Mouse (Mus musculus) urinary bladder, postnatal 36 days (tissue): ENCODE results near the gene Mthfd2.
"Not testable (repeated sequence)": the region's sequence is repeated elsewhere in the genome, so short reads cannot be mapped to it uniquely, and the experiment has no call there.

Experiments
- DNase-seq, 2 experiments: peaks; one replicate each; pipeline ENCODE4 v3.0.0; 2022; ENCODE audit warnings: low spot score in 2 of 2, mixed read lengths in 1 of 2

Mthfd2 gene

DNA sequence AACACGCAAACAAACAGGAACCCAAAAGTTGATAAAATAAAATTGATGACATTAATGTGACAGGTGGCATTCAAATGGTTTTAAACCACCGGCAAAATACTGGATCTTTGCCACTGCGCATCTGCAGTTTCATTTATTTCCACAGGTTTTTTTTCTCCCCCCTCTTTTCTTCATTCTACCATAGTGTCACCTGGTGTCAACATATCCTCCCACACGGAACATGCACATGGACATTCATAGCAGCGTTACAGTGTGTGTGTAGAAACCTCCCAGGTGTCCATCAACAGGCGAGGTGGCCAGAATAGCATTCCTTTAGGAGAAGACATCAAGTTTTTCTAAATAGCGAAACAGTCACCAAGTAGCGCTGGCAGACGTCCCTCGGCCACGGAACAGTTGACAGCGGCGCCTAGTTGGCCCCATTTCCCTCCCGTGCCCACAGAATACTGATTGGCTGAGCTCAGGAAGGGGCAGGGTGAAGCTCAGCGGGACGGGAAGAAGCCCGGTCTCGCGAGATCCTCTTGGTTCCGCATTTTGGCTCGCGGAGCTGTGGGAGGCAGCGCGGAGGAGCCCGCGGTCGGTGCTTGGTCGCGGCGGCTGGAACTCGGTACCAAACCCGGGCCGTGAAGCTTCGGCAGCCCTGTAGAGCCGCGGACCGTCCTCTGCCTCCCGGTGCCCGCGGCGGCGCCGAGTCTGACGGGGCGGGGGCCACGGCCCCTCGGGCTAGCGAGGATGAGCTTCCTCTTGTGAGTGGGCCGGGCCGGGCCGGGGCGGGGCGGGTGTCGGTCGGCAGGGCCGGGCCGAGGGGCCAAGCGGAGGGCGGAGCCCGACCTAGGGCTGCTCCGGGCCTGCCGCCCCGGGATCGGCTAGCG, at the start of gene Mthfd2, which contains the start of gene Mob1a:
Gene Mthfd2 (minus strand): TSS at position 384 of the 869 bp plus-strand sequence.
Gene Mob1a (plus strand): TSS at position 492 of the 869 bp plus-strand sequence.
- peak; percentile 92 to 93 for DNase-seq

DNA sequence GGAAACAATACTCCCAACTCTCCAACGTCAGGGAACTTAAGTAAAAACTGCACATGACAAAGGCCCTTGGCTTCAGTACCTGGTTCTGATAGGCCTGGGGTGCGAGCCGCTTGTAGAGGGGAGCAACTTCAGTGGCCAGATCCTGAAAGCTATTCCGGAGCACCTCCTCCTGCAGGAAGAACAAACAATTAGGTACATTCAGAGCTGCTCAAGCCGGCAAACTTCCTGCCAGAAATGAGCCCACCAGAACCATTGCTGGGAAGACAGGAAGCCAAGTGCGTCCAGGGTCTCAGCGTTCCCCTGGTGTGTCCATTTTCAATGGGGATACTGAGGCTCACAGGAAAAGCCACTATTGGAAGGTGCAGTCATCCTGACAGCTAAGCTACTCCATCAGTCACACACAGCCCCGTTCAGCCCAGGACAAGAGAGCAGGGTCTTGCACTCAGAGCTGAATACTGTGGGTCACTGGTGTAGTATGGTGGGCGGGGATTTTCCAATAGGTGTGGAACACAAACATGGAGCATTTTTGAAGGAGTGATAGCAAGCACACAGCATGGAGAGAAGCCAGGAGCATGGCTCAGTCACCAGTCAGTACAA, 48.1 kb upstream of the Mthfd2 start:
- DNase-seq, result no peak

DNA sequence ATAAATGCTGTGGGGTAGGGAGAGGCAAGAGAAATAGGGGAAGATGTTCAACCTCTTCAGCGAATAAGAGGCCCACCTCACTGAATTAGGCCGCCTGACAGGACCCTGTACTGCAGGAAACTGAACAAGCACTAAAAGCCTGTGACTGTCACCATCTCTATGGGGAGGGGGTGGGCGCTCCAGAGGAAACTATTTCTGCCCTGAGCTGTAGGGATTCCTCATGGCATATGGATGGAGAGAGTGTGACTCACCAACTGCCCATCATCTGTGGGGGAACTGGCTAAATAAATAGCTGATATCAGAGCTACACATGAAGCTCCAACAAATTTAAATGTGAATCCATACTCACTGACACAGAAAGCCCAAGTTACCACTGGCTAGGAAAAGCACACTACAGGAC, 45.6 kb upstream of the Mthfd2 start:
- DNase-seq, result no peak

DNA sequence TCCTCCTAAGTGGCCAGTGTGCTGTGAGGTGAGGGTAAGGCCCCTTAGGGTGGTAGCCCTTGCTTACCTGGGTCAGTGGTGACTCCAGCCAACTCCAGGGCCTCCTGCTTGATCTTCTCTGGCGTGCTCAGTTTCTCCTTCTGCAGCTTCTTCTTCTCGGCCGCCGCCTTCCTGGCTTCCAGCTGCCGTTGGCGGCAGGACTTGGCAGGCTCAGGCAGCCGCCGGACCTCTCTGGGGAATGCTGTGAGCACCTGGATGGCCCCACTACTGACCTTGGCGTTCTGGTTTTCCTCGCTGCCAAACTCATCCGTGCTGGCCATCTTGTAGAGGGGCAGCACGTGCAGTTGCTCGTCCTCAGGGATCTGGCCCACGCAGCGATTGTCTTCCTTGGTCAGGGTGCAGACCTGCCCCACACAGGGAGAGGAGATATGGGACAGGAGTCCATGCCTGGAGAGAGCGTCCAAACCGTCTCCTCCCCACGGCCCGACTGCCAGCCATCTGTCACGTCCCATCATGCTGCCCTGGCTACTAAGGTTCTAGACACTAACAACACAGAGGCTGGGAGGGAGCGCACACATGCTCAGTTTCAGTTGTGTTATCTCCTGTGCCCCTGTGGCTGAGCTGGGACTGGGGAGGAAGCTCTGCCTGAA, 44.7 kb upstream of the Mthfd2 start:
- DNase-seq, result no peak

DNA sequence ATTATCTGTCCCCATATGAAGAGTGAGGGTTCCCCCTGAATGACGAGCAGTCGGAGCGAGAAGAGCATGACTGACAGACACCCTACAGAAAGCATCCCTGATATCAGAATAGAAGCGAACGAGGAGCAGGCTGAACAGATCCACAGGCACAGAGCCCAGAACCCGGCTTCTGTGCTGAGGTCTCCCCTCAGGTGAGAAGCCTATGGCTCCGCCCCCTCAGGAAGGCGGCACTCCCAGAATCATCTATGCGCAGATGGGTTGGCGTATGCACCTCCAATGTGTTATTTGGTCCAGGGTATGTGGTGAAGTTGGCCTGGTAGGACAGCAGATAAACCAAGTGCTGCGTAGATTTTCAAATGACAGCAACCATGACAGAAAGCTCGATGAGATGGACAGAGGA, 37.4 kb upstream of the Mthfd2 start:
- no peak for DNase-seq

DNA sequence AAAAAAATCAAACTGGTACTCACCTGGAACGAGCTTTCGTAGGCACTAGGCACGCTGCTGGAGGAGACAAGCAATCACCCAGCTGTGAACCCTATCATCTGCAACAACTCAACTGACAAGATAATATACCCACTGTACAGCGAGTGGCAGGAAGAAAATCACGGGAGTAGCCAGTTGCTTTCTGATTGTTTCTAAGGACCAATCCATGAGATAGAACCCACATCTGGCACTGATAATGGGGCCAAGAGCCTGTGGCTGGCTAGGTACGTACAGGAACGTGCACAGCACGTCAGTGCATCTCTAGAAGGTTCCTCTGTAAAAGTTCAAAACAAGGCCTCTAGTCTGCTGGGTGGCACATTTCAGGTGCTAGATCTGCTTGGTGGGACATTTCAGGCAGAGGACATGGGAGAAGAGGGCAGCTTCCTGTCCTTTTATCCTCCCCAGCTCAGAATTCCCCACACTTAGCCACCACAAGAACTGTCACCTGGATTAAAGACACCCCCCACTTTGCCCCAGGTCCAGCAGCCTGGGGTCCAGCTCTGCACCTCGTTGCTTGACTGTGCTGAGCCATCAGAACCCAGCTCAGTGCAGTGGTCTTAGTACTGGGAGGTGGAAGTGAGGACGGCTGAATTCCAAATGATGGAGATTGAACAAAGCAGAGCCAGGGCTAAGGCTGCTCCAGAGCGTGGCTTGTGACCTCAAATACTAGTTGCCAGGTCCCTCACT, 36.0 kb upstream of the Mthfd2 start:
- DNase-seq, result no peak

DNA sequence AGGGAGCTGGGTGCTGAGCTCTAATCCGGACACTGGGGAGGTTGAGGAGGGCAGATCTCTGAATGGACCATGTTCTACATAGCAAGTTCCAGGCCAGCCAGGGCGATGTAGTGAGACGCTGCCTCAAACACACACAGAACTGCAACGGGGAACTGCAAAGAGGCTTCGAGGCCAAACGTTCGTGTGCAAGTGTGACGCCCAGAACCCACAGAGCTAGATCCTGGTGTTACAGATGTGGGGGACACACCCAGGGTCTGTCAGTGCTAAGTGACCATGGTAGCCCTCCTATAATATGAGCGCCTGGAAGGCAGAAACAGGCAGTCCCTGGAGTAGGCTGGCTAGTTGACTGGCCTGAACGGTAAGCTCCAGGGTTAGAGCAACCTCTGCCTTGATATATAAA, 31.7 kb upstream of the Mthfd2 start:
- no peak for DNase-seq

DNA sequence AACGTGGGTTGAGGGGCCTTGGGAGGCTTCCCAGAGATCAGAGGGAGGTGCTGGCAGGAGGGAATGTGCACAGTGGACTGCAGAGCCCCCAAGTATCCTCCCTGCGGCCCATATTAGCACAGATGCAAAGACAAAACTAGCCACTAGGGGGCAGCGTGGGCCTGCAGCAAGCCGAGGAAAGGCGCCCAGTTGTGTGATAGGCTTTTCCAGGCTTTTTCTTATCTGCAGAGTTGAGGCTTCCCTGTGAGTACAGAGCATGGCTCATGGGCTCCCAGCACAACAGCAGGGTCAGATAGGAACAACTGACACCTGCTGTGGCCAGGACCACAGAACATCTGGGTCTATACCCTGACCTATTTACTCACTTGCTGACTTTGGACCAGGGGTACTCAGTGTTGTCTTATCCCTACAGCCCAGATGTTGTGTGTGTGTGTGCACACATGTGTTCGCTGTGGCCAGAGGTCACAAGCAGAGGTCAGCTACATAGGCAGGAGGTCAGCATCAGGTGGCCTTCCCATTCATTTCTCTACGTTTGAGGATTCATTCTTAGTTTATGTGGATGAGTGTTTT, 30.9 kb upstream of the Mthfd2 start:
- DNase-seq, result peak; percentile 79

DNA sequence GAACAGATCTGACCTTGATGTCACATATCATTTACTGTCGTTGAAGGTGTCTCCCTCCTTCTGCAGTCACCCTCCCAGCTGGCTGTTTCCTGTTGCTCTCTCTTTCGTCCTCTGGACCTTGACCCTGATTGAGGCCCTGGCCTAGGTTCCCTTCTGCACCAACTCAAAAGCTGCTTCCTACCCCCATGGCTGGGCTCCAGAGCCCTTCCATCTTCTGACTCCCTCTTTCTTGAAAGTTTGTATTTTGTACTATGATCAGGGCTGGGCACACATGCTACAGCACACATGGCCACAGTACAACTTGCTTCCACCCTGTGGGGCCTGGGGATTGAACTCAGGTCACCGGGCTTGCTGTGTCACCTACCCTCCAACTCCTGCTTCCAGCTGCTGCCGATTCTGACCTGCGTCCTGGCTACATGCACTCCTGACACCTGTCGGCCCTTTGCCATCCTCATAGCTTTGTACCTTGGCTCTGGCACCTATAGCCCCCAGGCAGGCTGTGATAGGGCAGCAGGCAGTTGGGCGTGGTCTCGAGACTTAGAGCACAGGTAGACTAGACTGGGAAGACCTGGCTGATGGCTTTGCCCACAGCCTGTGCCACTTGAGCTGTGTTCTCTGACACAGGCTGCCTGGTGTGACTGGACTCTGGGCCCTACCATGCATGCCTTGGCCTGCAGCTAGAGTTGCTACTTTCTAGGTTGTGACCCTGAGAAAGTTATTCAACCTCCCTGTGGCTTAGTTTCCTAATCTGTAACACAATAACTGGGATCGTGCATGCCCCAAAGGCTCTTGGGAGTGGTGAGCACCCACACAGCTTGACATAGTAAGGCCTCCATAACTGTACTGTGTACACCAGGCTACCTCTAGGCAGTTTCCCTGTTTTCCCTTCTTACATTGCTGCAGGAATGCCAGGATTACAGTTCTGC, 29.4 kb upstream of the Mthfd2 start:
- no peak for DNase-seq

DNA sequence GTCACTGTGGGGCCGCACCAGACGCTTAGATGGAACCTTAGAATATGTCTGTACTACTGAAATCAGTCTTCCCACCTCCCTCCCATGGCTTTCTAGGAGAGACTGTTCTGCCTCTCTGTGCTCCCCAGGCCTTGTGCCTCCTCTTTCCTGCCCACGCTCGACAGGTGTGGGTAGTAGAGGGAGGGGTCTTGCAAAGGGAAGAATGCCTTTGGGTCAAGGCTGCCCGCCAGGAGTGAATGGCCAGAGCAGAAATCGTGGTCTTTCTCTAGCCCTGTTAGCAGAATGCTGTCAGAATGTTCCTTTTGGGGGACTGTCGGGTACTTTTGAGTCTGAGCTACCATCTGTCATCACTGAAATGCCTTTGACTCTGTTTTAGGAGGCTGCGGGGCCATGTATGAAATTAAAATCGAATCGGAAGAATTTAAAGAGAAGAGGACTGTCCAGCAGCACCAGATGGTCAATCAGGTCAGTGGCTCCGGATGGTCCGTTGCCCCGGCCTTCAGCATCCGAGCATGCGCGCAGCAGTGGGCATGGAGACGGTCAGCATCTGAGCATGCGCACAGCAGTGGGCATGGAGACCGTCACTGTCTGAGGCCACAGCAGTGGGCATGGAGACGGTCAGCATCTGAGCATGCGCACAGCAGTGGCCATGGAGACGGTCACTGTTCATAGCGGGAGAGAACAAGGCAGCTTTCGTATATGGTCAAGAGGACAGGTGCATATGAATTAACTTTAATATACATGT, 27.1 kb upstream of the Mthfd2 start:
- no peak for DNase-seq

DNA sequence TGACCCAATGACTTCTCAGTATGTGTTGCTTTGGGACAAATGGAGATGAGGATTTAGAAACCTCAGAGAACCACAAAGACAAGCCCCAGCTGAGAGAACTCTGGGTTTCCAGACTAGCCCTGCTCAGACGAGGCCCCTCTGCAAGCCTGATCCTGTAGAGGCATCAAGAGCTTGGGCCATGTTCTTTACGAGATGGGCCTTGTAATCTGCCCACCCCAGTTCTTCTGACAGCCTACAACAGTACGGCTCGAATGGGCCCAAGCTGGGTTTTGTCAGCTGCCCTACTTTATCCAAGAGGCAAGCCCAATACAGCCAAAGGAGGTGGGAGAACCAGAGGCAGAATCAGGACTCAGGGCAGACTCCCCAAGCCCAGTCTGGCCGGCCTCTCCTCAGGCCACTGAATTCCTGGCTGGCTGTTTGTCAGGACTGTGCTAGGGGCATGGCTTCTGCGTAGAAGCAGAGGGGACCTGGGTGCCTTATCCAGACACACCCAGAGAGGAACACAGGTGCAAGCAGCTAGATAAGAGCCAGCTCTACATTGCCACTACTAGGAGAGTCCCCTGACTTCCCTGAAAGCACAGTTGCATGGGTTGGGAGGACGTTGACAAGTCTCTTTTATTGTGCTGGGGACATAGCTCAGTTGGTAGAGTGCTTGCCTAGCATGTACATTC, 25.9 kb upstream of the Mthfd2 start:
- no peak for DNase-seq

DNA sequence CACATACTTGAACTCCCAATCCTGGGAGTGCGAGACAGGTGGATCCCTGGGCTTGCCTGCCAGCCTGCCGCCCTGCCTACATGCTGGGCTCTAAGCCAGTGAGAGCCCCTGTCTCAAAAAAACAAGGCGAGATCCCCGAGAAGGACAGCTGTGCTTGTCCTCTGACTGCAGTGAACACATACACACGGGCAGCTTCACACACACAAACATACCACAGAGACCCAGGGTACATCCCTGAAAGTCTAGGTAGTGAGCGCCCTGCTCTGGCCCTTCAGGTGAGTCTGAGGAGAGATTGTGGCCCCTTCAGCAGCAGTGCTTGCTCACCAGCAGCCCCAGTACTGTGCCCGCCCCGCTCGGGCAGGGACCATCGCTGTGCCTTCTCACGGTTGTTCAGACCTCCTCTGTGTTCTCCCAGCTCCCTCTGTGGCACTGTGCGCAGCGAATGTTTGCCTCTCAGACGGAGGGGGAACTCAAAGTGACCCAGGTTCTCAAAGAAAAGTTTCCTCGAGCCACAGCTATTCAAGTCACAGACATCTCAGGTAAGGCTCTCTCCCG, 25.2 kb upstream of the Mthfd2 start:
- no peak for DNase-seq

DNA sequence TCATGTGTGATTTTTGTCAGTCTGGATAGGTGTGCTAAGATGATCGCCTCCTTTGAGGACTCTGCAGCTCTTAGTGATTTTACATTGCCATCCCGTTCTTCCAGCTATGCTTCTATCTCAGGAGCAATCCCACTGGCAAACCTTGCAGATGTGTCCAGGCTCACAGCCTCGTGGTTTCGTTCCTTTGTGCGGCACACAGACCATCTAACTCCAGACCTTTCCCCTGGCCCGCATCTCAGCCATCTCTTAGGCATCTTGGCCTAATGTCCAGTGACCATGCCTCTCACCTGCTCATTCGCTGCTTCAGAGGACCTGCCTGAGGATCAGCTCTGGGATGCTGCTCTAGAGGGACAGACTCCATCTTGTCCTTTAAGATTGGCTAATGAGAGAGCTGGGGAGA, 24.5 kb upstream of the Mthfd2 start:
- no peak for DNase-seq

DNA sequence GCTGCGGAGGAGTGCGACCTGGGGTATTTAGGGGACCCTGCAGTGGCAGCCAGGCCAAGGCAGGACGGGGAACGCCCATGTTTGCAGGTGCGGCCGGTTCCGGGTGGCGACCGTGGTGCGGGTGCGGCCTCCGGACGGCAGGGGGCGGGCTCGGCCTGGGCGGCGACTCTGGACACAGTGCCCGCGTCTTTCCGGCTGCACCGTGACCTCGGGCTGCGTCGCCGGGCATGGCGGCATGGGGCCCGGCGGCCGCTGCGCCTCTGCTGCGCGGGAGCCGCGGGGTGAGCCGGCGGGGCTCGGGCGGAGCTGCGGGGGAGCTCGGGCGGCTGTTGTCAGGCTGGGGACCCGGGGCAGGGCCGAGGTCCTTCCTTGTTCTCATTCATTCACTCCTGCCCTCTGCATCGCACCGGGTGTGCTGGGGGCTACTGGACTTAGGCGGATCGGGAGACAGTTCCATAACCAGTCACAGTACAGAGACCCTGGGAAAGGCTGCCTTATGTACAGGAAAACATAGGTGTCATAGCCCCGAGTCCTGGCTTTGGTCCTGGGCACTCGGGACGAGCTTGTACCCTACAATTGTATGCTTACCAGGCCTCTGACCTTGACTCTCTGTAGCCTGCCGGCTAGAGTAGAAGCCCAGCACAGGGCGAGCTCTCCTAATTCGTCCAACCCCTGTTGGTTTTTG, 23.7 kb upstream of the Mthfd2 start:
- DNase-seq, result peak; percentile 90 to 91

DNA sequence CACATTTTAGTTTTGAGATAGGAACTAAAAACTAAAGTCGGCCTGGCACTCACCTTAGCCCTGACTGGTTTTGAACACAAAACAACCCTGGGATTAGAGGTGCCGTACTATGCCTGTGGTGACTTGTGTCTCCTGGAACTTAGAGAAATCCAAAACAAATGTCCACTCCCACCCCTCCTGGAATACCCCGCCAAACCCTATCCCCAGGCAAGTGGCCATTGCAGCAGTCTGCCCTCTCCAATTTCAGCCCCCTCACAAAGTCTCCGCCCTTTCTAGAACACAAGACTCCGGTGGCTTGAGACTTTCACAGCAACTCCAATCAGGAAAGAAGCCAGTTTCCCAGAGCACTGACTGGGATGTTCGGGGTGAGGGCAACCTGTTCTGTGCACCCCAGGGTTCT, 23.2 kb upstream of the Mthfd2 start, which contains the start of gene Bola3:
Gene Bola3 (plus strand): TSS at position 275 of the 400 bp plus-strand sequence.
- DNase-seq, result no peak

DNA sequence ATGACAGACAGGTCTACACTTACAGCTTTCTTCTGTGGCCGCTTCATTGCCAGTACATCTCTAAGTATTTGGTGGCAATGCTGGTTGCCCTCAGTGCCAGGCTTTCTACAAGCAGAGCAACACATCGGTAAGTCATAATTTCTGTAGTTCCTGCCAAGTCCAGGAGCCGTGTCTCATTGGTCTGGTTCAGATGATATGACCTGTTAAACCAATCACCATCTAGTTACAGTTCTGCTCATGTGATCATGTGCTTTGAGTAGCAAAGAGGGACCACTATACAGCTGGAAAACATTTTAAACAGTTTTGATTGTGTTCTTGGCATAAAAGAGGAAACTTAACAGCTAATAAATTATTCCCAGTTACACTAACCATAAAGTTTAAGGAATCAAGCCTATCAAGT, 22.2 kb upstream of the Mthfd2 start:
- no peak for DNase-seq

DNA sequence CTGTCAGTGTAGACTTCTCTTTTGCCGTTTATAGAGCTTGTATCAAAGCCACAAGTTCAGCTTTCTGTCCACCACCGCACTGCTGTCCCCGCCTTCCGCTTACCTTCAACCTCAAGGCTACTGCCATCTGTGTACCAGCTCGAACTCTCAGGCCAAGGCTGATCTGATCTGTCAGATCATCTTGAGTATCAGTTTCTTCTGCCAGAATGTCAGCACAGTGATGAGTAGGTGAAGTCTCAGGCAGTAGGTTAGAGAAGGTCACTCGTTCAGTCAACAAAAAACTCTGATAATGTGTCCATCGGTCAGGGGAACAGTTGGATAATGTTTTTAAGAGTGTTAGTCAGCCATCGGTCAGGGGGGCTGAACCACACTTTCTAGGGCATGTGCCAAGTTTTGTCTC, 19.6 kb upstream of the Mthfd2 start:
- DNase-seq, result not testable (repeated sequence)

DNA sequence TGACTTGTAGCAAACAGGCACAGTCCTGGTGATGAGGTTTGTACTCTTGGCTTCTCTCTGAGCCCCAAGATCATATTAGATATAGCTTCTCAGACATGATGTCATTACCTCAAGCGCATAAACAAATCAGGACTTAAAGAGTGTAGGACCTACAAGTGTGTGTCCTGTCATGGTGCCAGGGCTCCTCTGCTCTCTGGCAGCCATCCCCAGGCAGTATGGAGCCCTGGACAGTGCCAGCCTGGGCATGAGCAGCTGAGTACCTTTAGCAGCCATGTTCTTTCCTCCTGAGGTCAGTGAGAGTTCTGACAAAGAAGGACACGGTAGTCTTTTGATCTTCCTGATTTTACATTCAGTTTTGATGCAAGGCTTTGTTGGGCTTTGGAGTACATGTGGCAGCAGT, 17.2 kb upstream of the Mthfd2 start:
- DNase-seq, result no peak
